Mouse (Mus musculus) E14TG2a.4 (cell line): ENCODE measurements around the gene Sh2d3c.

ENCODE experiments used
- CTCF ChIP-seq: conservative IDR thresholded peaks from 2 replicates; pipeline ENCODE4 v1.5.1; 2014; ENCODE audit warnings: low read length
- NANOG ChIP-seq: IDR thresholded peaks from 2 replicates; pipeline ENCODE4 v1.6.1; 2014; ENCODE audit warnings: borderline replicate concordance, low read length, mixed read lengths
- POU5F1 ChIP-seq: IDR thresholded peaks from 2 replicates; pipeline ENCODE4 v1.6.1; 2014; ENCODE audit warnings: low read length, borderline replicate concordance

GRCm38 (mm10) chr2:32741273-32742172 lies 20.7 kb downstream of the Sh2d3c start:
- TF ChIP-seq CTCF (no peak), NANOG (no peak), POU5F1 (no peak)
